Mouse (Mus musculus): Measurements from ENCODE around the gene Pde1a. TPM values are rescaled to one million over a fixed set of nuclear protein-coding genes. Genes with fewer than 3 reads are reported as not detected.

The Pde1a gene
- polyA plus RNA-seq (2012; rRNA removed; ENCODE audit: low replicate concordance): 0.75 and 0.92 TPM in 2 replicates

GRCm38 (mm10) chr2:80128861-80129698 is at the start of gene Pde1a:
Gene Pde1a (minus strand): TSS chr2:80129458.

Other genes starting within 250 kb of the Pde1a start
- not detected in 2 replicates for gene Prdx6b, start 163.0 kb upstream of the Pde1a start, polyA plus RNA-seq (2012; rRNA removed; ENCODE audit: low replicate concordance)
- gene Dnajc10, start 186.0 kb upstream of the Pde1a start, polyA plus RNA-seq (2012; rRNA removed; ENCODE audit: low replicate concordance): 4.4 and 15.6 TPM in 2 replicates